Mouse (Mus musculus) adrenal gland, adult 18-20 months (tissue): ENCODE measurements around the gene Far1. TPM values are rescaled to one million over a fixed set of nuclear protein-coding genes. Genes with fewer than 3 reads are reported as not detected.

ENCODE experiments used
- DNase-seq, 2 experiments: peaks; one replicate each; pipeline ENCODE4 v3.0.0; 2021 to 2022; ENCODE audit warnings: low spot score in 2 of 2
- long read RNA-seq, 2 experiments: library from polyadenylated mRNA; stranded (forward); transcript quantifications; one replicate each; pipeline ENCODE4 v2.0.0; 2021
- total RNA-seq, 2 experiments: library from RNA; stranded (reverse); gene quantifications; 1 replicate in 1 of 2; 2 replicates in 1 of 2; pipeline ENCODE4 v1.2.3; 2021

Gene Far1
- 10 to 100 TPM; 41.3 to 47.6 TPM for total RNA-seq
- long read RNA-seq, experiment 1, full-length matches to known transcripts, result 10 of 14 reads
- long read RNA-seq, experiment 1, partial matches to known transcripts, result 2 of 14 reads
- long read RNA-seq, experiment 1, other reads (novel, unspliced or antisense), result 2 of 14 reads
- long read RNA-seq, experiment 2, full-length matches to known transcripts, result 20 of 28 reads
- long read RNA-seq, experiment 2, partial matches to known transcripts, result 3 of 28 reads
- long read RNA-seq, experiment 2, other reads (novel, unspliced or antisense), result 5 of 28 reads

DNA sequence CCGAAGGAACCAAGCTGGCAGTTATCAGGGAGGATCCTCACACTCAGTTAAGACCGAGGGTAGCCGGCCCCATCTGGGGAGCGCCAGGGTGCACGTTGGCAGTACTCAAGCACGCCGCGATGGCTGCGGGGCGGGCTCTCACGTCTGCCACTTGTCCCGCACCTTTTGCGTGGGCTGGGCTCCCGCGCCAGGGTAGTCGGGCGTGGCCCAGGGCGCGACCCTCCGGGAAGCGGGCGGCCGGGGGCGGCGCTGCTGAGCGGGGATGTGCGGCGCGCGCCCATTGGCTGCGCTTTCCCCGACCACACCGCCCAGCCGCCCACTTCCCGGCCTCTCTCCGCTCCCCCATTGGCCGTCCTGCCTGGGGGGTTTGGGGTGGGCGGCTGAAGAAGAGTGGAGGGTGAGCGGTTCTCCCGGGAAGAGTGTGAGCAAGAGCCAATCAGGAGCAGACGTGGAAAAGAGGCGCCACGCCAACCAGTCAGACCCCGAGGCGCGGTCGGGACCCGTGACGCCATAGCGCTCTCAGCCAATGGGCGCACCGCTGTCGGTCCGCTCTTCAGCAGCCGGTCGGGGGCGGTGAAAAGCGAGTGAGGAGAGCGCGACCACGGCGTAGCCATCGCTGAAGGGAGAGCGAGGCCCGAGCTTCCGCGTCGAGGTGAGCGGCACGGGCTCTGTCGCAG is at the start of gene Far1:
Gene Far1, plus strand, starts transcription at position 549 of the 677 bp plus-strand sequence.
- peak; percentile 92 to 94 for DNase-seq

DNA sequence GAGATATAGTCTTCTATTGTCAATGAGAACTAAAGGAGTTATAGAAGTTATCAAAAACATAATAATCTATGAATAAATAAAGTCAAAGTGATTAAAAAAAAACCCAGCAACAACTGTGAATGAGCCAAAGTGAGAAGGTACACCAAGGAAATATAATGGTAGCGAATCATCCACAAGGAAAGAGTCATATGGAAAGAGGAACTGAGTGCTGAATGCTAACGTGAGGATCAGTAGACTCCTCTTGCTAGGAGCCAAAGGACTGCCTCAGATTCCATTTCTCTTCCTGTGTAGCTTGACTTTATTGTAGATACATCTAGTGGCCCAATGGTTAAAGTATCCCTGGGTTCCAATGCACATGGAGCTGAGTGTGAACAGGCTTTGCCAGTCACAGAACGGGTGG is 45.3 kb upstream of the Far1 start:
- DNase-seq, result no peak

DNA sequence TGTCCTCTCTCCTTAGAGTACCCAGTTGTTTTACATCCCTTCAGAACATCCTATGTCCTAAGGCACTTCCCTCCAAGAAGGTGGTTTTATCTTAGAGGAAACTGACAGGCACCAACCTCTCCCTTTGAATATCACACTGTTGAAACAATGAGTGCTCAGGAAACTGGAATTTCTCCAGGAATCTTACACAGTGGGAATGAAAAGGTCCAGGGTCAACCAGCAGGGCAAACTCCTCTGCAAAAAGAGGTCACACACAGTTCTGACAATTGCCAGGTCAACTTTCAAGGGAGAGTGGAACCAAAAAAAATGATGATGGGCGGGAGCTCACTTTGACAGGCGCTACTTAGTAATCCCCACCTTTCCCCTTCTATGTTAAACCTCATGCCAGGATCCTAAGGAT is 43.0 kb upstream of the Far1 start:
- no peak for DNase-seq

DNA sequence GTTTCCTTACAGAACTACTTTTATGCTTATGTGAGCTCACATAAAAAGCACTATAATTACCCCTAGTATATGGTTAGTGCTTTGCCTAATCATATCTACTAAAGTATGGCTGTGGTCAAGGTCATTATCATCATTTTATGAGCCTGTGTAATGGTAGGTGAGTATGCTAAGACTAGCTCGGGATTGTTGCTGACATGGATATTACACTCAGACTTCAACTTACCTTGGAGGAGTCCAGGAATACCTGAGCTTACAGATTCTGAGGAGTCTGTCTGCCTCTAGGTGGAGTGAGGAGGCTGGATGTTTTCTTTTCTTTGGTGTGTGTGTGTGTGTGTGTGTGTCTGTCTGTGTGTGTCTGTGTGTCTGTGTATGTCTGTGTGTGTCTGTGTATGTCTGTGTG is 42.0 kb upstream of the Far1 start:
- no peak for DNase-seq

DNA sequence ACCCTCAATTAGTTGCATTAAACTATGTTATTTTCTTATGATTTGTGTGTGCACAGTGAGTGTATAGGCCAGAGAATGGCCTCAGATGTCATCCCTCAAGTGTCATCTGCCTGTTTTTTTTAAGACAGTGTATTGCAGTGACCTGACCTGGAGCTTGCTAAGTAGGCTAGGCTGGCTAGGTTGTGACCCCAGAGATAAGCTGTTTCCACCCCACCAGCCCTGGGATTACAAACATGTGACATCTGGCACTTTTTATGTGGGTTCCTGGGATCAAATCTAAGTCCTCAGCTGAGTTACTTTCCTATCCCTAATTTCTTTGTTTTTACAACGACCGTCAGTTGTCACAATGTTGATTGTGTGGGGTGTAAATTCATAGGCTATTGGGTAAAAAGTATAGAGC is 17.8 kb upstream of the Far1 start:
- DNase-seq, result no peak

DNA sequence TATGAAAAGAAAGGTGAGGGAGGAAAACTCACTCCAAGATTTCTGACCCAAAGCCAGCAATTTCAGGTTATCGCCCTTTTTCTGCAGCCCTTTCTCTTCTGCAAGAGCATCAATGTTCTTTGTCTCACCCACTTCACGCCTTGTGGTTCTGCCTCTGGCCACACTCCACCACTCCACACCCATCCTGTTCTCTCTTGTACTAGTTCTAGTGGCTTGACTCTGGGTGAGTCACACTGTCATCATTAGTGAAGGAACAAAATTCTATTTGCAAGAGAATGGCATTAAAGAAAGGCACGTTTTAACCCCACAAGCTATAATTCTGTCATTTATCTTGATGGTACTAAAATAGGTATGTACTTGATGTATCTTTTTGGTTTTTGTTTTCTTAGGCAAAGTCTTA is 15.2 kb upstream of the Far1 start:
- no peak for DNase-seq

DNA sequence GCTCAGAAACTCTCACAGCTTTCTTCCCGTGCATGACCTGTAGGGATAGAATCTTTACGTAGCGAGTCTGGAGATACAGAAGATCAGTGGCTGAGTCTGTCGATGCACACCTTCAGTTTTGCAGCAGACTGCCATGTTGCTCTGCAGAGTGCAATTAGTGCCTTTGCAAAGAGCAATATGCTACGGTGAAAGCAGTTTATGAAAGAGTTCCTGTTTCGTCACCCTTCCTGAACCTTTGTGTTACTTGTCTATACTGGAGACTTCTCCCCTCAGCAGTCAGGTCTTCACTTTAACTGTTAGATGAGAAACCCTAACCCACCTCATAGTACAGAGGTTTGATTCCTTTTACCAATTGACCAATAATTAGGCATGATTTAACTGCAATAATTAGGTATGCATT is 13.8 kb upstream of the Far1 start:
- DNase-seq, result no peak

DNA sequence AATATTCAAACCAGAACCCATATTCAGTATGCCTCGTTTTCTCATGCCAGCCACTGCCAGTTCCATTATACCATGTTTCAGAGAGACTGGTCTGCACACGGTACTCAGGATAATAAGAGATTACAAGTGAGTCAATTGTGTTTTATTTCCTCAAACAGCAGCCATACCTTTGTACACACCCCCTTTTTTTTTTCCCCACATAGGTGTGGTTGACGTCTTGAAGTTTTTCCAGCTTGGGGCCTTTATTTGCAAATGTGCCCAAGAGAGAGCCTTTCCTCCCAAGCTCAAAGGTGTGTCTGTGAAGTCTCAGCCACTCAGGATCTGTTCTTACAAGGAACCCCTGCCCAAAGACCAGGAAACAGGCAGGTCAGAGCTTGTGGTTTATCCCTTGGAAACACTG is 11.2 kb upstream of the Far1 start:
- DNase-seq, result no peak

DNA sequence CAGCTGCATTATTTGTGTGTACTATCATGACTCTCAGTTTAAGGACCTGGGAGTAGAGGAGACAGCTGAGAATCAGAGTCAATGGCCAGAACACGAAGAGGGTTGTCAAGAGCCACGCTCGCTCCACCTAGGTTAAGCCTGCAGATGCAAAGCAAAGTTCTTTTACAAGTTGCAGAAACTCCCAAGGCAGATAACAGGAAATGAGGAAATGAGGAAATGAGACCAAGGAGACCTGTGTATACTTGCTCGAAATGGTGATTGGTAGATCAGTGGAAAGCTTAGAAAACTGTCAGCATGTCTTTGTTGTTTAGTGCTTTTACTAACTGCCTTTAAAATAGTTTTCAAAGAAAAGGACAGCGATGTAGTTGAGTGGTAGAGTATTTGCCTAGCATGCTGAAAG is 8.6 kb upstream of the Far1 start:
- DNase-seq, result no peak

DNA sequence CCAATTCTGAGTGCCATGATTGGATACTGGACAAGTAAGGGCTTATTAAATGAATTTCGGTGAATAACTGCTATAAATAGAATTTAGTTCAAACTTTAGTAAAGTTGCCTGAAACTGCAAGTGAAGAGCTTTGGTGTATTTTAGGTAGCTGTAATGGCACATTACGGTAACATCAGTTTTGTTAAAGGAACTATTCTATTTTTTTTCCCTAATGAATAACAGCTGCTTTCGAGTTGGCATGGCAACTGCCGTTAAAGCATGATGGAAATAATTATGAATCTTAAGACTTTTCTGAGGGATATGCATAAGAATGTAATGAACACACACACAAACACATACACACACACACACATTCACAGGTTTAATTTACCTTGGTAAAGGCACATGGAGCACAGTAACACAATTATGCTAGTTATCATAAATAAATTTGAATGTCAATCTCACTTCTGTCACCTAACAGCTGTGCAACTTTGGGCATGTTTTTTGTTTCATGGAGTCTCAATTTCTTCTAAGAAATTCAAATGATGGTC is 8.1 kb upstream of the Far1 start:
- no peak for DNase-seq

DNA sequence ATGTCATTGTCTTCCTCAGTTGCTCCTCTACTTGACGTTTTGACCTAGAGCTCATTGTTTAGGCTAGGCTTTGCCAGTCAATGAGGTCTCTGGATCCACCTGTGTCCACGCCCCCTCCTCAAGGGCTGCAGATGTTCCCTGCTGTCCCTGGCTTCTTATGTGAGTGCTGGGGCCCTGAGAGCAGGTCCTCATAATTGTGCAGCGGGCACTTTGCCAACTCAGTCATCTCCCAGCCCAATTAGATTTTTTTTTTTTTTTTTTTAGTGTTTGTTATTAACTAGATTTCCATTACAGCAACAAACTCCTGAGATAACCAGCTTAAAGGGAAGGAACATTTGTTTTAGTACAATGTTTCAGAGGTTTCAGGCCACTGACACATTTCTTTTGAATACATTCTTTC is 5.8 kb upstream of the Far1 start:
- no peak for DNase-seq

DNA sequence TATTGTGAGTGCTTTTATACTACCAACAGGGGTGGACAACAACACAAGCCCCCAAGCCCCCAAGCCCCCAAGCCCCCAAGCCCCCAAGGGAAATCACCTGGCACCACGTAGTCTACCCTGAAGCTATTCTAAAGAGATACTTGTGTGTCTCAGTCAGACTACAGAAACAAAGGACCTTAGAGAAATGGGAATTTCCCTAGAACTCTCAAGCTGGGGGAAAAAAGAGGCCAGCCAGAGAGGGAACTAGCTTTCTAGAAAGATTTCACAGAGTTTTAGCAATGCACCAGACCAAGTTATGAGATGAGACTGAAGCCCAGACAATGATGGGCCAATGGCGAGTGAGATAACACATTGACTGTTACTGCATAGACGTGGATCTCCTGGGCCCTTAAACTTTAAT is 2.2 kb upstream of the Far1 start:
- no peak for DNase-seq

DNA sequence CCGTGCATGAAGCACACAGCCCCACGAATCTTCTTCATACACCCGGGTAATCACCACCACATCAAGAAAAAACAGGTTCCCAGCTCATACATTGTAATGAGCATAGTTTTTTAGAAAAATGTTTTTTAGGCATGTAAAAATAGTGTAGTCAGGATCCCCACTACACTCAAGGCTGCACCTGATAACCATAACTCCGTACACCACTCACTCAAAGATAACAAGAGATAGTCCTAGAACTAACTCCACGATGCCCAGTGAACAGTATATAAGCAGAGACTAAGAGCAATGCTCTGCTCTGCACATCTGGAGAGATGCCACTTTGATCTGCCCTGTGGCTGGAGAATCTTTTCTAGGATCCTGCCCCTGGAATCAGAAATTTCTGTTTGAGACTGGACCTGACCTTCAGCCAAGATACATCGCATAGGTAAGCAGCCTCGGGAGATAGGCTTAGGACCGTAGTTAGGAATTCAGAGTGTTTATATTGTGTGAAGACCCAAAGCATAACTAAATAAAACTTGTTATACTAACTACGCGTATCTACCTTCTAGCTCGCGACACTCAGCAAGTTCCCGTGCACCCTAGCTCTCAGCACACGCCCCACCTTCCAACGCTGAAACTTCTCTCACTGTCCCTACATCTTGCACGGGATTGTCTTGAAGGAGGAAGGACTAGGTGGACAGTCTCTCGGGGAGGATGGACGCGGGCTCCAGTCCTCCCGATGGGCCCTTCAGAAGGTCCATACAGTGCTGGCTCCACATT is 928 bp upstream of the Far1 start:
- no peak for DNase-seq

DNA sequence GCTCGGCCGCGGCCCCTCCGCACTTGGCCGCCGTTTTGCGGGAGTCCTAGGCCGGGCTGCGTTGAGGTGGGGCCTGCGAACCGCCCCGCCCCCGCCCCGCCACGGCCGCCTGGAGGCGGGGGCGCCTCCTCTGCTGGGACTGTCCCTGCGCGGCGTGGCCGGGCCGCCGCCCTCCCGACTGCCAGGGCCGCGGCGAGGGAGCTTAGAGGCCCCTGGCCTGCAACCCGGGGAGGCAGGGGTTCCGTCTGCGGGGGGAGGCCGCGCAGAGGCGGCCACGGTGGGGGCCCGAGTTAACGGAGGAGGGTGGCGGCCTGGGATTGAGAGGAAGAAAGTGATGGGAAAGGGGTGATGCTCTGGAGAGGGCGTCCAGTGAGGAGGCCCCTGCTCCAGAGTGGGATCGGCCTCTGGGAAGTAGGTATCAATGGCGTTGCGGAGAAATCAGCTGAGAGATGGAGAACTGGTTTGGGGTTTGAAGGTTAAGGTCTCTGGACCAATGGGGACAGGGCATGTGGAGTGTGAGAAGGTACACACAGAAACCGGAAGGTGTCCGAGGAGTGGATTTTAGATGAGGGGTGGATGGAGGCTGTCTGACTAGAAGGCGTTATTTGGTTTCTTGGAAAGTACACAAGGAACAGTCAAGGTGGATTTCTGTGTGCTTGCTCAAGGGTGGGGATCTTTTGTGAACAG is 472 bp downstream of the Far1 start:
- DNase-seq, result no peak

DNA sequence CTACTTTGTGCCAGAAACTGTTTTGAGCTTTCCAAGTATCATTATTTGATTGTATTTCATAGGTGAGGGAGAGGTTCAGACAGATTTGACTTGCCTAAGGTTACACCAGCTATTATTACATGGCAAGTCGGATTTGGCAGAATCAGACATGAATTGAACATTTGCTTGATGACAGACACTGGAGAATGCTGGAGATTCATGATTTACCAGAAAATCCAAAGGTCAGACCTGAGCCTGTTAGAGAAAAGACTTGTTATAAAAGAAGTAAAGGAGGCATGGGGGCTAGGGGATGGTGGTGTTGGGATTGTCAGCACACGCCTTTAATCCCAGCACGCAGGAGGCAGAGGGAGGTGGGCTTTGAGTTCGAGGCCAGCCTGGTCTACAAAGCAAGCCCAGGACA is 2.2 kb downstream of the Far1 start:
- DNase-seq, result no peak

DNA sequence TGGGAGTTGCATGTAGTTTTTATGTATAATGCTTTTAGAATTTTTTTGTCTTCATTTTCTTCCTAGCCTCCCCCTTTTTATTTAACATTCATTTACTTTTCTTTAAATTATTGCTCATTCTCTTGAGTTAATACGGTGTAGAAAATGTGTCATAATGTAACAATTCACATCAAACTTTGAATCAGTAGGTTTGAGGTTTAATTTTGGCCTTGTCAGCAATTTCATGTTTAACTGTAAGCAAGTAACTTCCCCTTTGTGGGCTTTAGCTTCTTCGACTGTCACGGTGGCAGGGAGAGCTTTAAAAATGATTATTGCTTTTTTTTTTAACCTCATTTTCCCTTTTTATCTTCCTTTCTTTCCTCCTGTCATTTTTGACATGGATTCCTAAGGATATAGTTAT is 4.8 kb downstream of the Far1 start:
- DNase-seq, result no peak

DNA sequence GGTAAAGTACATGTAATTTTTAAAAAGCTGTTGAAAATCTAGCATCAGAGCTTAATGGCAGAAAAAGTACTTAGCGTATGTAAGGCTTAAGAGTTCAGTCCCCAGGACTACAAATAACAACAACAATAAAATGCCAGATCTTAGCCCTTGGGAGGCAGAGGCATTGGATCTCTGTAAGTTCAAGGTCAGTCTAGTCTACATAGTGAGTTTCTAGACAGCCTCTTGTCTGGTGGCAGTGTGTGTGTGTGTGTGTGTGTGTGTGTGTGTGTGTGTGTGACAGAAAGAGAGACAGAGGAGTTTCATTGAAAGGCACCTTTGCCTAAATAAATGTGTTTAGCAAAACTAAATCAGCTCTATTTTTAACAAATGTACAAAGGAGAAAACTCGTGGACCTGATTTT is 5.3 kb downstream of the Far1 start:
- no peak for DNase-seq

DNA sequence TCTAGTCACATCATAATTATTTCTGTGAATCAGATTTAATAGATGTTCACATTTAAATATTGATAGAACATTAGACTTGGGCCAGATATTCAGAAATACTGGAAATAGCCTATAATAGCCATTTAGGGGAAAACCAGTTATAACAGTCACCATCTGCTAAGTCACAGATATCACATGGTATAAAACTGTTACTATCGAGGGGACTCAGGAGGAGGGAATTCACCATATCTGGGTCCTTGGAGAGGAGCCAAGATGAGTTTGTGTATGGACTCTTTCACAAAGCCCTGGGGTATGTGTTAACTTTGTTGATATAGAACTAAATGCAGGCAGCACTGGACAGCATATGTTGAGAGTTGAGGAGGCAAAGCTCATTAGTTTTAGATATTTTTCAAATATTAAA is 29.5 kb downstream of the Far1 start:
- no peak for DNase-seq

DNA sequence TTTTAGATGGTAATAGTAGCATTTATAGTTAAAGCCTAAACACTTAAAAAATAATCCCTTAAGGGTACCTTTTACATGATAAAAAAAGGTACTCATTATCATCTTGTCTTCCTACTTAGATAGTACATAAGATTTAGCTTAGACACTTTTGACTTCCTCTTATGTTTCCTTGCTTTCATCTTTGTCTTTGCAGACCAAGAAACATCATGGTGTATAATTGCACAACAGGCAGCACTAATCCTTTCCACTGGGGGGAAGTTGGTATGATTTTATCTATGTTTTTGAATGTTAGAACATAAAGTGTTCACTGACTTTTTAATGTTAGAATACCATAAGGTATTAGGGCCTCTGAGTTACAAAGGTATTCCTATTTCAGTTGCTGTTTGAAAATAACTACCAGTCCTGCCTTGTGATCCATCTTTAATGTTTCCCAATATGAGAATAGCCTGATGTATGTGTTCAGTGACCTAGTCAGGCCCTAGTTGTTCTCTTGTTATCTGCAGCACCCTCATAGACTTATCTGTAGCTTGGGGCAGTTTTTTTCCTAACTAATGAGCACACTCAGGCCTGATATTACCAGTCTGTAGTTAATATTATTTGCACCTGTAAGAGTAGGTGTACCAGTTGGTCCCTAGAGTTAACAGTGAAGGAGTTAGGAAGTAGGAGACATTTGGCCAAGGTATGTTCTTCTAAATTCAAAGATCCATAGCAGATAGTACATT is 38.3 kb downstream of the Far1 start:
- no peak for DNase-seq

DNA sequence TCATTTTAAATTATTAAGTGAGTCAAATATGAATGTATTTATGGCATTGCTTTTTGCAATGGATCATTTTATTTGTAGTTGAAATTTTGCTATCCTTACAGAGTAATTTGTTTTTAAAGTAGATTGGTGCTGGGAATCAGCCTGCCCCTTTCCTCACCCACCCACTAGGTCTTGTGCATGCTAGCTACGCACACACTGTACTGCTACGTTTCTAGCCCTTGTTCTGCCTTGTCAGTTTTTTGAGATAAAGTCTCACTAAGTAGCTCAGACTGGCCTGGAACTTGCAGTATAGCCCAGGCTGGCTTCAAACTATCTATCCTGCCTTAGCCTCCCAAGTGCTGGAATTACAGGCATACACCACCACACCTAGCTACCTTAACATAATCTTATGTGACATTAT is 38.9 kb downstream of the Far1 start:
- no peak for DNase-seq

DNA sequence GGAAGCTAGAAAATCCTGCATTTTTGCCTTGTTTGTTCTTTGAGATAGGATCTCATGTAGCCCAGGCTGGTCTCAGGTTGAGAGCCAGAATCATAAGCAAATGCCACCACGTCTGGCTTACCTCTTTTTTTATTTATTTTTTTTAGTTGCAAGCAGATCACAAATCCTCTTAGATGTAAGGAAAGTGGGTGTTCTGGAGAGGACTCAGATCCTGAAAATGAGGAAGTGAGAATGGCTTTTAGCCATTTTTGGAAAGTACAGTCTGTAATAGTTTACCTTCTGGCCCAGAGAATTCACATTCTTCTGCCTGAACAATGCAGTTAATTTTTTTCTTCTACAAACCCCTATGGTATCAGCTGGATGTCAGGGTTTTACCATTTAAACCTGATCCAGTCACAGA is 42.5 kb downstream of the Far1 start:
- DNase-seq, result no peak
